Mouse (Mus musculus) MEL (cell line): ENCODE measurements around the gene Sec24a.

Source experiments
- CHD2 ChIP-seq: IDR thresholded peaks from 2 replicates; pipeline ENCODE4 v1.6.1; 2011; ENCODE audit warnings: low read length, improper control_type of control experiment
- CTCF ChIP-seq, 3 experiments: IDR thresholded peaks in 2 of 3; conservative IDR thresholded peaks in 1 of 3; 2 replicates each; pipeline ENCODE4 v1.5.1; 2011 to 2012; ENCODE audit warnings: low read length in 3 of 3, low read depth in 2 of 3, mild to moderate bottlenecking in 2 of 3, improper control_type of control experiment in 1 of 3, inconsistent platforms in 1 of 3, mixed read lengths in 1 of 3, moderate library complexity in 1 of 3; ENCODE audit not compliant: control insufficient read depth in 1 of 3, insufficient read depth in 1 of 3, poor library complexity in 1 of 3, severe bottlenecking in 1 of 3
- ELF1 ChIP-seq: IDR thresholded peaks from 2 replicates; pipeline ENCODE4 v1.6.1; 2014; ENCODE audit warnings: low read depth, mild to moderate bottlenecking, inconsistent platforms, low read length, improper control_type of control experiment, moderate library complexity
- EP300 ChIP-seq, 2 experiments: IDR thresholded peaks; 2 replicates each; pipeline ENCODE4 v1.6.1; 2011; ENCODE audit warnings: improper control_type of control experiment in 2 of 2, low read length in 2 of 2, low read depth in 1 of 2, mild to moderate bottlenecking in 1 of 2
- GABPA ChIP-seq: IDR thresholded peaks from 2 replicates; pipeline ENCODE4 v1.6.1; 2012; ENCODE audit warnings: low read depth, mild to moderate bottlenecking, inconsistent platforms, low read length, improper control_type of control experiment, moderate library complexity
- HCFC1 ChIP-seq: IDR thresholded peaks from 2 replicates; pipeline ENCODE4 v1.6.1; 2012; ENCODE audit warnings: low read depth, mild to moderate bottlenecking, inconsistent platforms, low read length, improper control_type of control experiment, moderate library complexity
- MAX ChIP-seq: IDR thresholded peaks from 2 replicates; pipeline ENCODE4 v1.6.1; 2011; ENCODE audit warnings: low read length, improper control_type of control experiment
- MYB ChIP-seq: IDR thresholded peaks from 2 replicates; pipeline ENCODE4 v1.6.1; 2011; ENCODE audit warnings: mild to moderate bottlenecking, low read depth, low read length, improper control_type of control experiment
- MYC ChIP-seq: IDR thresholded peaks from 2 replicates; pipeline ENCODE4 v1.6.1; 2011; ENCODE audit warnings: low read depth, mild to moderate bottlenecking, low read length, improper control_type of control experiment, moderate library complexity
- NELFE ChIP-seq: IDR thresholded peaks from 2 replicates; pipeline ENCODE4 v1.6.1; 2011; ENCODE audit warnings: low read depth, low read length, improper control_type of control experiment
- POLR2A ChIP-seq, 2 experiments: IDR thresholded peaks; 2 replicates each; pipeline ENCODE4 v1.6.1; 2011 to 2012; ENCODE audit warnings: low read length in 2 of 2, mild to moderate bottlenecking in 2 of 2, control low read depth in 1 of 2, improper control_type of control experiment in 1 of 2, low read depth in 1 of 2, moderate library complexity in 1 of 2; ENCODE audit not compliant: control insufficient read depth in 1 of 2, insufficient read depth in 1 of 2, poor library complexity in 1 of 2
- TAL1 ChIP-seq: IDR thresholded peaks from 2 replicates; pipeline ENCODE4 v1.6.1; 2012; ENCODE audit warnings: mild to moderate bottlenecking, inconsistent platforms, low read length, moderate library complexity, mixed read lengths
- ZKSCAN1 ChIP-seq: IDR thresholded peaks from 2 replicates; pipeline ENCODE4 v1.6.1; 2012; ENCODE audit warnings: low read depth, mild to moderate bottlenecking, inconsistent platforms, low read length, improper control_type of control experiment, moderate library complexity
- ZNF384 ChIP-seq: IDR thresholded peaks from 2 replicates; pipeline ENCODE4 v1.6.1; 2012; ENCODE audit warnings: low read depth, mild to moderate bottlenecking, inconsistent platforms, low read length, improper control_type of control experiment

DNA sequence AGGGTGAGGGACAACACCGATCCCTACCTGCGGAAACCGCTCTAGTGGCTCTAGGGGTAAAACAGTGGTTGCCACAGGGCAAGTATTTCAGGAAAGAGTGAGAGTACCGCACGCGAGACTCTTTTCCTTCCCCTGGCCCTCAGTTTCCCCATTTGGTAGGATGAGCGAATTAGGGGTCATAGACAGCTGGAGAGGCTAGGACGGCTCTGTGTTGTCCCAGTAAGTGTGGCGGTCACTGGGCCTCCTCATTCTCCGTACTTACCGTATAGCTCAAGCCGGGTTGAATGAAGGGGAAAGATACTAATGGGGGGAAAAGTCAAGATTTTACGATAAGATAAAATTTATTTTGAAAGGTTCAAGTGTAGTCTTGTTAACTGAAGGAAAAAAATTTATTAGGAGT, 521 bp upstream of the Sec24a start:
- TF ChIP-seq EP300 (IDR thresholded peaks at IDR 0.05; ENCODE audit: low read depth in 1 of 2, low read length in 2 of 2) (no peak), CTCF (IDR thresholded peaks at IDR 0.05 in 2 of 3, conservative IDR thresholded peaks at IDR 0.05 in 1 of 3; ENCODE audit: control insufficient read depth in 1 of 3, insufficient read depth in 1 of 3, low read depth in 2 of 3, low read length in 3 of 3, poor library complexity in 1 of 3, severe bottlenecking in 1 of 3) (no peak), ZNF384 (no peak), POLR2A (IDR thresholded peaks at IDR 0.05; ENCODE audit: control insufficient read depth in 1 of 2, insufficient read depth in 1 of 2, low read depth in 1 of 2, low read length in 2 of 2, poor library complexity in 1 of 2) (0 out of 4 replicates have a peak, but pooled peaks of 1 of the 2 experiments have one; percentile 10), GABPA (no peak), ELF1 (no peak), MYC (no peak), MAX (no peak), MYB (no peak), CHD2 (no peak), TAL1 (no peak), ZKSCAN1 (no peak), HCFC1 (no peak), NELFE (no peak)
